Mouse (Mus musculus) left cerebral cortex, adult 11 months (tissue): ENCODE measurements at regions not wholly inside any gene's neighbourhood (a gene's known extent, or its start where the extent isn't known, plus 50 kb on each side); places are given as distances from the start of the nearest gene placed in this dataset.

Experiments used
- DNase-seq: peaks from one replicate; pipeline ENCODE4 v3.0.0; 2022; ENCODE audit warnings: low spot score

DNA sequence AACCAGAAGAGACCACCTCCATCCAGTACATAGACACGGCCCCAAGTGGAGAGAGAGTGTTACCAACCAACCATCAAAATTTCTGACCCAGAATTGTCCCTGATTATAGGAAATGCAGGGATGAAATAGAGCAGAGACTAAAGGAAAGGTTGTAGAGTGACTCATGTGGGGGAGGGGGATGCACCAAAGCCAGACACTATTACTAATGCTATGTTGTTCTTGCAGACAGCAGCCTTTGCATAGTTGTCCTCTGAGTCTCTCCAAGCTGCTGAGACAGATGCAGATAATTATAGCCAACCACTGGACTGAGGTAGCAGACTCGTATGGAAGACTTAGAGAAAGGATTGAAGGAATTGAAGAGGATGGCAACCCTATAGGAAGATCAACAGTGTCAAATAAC, 274.6 kb upstream of the 4930595M18Rik start:
- no peak for DNase-seq

DNA sequence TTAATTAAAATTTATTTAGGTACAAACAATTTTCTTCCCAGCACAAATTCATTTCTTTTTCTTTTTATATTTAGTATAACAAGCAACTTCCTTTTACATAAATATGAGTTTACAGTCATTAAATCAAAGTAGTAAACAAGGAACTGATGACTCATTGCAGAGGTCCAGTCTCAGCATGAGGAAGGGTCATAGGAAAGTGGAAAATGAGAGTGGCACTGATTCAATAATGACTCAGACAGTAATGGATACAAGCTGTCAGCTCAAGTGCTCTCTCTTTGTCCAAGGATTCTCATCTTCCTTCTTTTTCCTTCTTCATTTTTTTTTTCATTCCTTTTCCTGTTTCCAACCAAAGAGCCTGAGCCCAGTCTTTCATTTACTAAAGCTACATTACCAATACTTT, 271.9 kb upstream of the 4930595M18Rik start:
- DNase-seq = no peak

DNA sequence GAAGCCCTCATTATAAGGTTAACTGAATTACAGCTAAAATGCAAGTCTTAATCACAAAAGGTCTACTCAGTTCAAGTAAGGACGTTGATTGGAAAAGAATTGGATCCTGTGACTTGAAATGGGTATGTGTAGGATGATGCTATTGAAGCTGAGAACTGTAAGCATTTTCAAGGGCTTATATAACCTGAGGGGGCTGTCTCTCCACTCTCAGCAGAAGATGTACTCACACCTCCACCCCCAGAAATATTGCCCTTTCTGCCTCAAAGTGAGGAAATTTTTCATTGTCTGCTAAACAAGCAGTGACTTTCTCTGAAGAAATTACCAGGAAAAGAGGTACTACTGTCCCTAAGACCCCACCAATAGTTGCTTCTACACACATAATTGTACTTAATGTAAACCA, 246.1 kb upstream of the 4930595M18Rik start:
- peak; percentile 13 for DNase-seq
